Mouse (Mus musculus) cerebellum, postnatal 4 days (tissue): ENCODE results near the gene Clmp.
"Not testable (repeated sequence)": the region's sequence is repeated elsewhere in the genome, so short reads cannot be mapped to it uniquely, and the experiment has no call there.

Source experiments
- DNase-seq, 2 experiments: peaks; one replicate each; pipeline ENCODE4 v3.0.0; 2022; ENCODE audit warnings: low spot score in 2 of 2, mixed read lengths in 1 of 2

Gene Clmp

GRCm38 (mm10) chr9:40730701-40731590 is 45.2 kb downstream of the Clmp start:
- peak; percentile 24 to 56 for DNase-seq

DNA sequence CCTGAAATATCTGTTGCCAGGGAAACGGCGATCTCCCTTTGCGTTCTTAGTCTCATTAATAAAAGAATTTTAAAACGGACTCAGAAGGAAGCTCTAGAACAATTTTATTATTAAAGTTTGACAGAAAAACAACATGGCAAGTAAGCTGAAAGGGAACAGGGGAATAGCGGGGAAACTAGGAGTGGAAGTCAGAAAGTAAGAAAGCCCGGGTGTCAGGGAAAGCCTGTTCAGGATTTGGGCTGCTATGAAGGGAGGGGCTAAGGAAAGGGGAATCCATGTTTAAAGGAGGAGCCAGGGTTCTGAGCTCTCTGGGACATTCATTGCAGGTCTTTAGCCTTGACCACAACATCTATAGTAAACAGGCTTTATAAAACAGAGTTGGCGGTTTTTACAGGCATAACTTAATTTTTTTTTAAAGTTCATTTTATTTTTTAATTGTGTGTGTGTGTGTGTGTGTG is 45.9 kb downstream of the Clmp start:
- DNase-seq, result no peak

DNA sequence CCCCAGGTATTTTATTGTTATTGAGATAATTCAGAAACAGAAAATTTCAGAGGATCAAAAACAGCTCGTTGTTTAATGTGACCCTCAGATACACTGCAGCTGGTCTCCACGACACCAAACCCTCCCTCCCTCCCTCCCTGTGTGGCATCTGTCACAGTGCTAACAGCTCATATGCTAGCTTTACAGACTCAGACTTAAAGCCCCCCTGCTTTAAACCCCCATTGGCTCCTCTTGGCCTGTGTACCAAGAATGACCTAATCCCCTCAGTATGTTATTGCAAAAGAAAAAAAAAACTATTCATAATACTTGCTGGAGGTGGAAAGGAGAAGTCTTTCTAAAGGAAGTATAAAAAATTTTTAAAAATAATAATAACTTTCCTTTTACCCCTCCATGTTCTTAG is 46.5 kb downstream of the Clmp start:
- DNase-seq, result no peak

GRCm38 (mm10) chr9:40737117-40737516 is 51.4 kb downstream of the Clmp start:
- no peak for DNase-seq

DNA sequence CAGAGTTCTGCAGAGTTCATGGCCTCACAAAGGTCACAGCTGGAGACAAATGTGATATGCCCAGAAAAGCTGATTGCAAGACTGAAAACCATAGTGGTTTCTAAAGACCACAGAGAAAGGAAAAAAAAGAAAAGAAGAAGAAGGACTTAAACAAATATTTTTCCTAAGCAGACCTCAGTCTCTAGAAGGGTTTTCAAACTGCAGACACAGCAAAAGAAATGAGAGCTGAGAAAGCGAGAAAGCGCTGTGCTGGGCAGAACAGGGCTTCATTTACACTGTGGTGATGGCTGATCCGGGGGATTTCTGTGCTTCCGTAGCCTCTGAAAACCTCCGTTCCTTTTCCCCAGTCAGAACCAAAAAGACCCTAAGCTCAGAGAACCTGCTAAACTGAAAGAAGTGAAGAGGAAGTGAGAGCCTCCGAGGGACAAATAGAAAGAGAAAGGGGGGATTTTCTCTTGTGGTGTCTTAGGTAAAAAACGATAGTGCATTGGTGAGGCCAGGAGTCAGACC is 57.8 kb downstream of the Clmp start:
- no peak for DNase-seq

DNA sequence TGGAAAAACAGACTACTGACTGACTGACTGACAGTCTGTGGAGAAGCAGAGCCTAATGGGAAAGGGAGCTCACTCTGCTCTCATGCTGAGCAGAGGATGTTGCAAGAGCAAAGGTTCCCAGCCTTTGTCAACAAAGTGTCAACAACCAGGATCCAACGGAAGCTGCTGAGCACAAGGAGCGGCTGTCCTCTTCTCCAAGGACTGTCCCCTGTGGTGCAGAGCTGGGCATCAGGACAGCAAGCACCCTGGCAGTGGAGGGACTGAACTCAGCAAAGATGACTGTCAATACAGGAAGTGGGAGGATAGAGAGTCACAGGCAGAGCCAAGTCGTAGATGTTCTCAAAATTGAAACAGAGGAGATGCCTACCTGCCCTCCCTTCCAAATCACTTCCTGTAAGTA is 58.5 kb downstream of the Clmp start:
- DNase-seq, result no peak

GRCm38 (mm10) chr9:40746796-40747195 is 61.0 kb downstream of the Clmp start:
- DNase-seq, result no peak

- DNase-seq, result no peak
Observed at GRCm38 (mm10) chr9:40747249-40747648, 61.5 kb downstream of the Clmp start.

GRCm38 (mm10) chr9:40749832-40750620 is 64.3 kb downstream of the Clmp start:
- DNase-seq, result peak in 1 of 2 experiments; percentile 22

- no peak for DNase-seq
Observed at GRCm38 (mm10) chr9:40751749-40752148, 66.0 kb downstream of the Clmp start.

DNA sequence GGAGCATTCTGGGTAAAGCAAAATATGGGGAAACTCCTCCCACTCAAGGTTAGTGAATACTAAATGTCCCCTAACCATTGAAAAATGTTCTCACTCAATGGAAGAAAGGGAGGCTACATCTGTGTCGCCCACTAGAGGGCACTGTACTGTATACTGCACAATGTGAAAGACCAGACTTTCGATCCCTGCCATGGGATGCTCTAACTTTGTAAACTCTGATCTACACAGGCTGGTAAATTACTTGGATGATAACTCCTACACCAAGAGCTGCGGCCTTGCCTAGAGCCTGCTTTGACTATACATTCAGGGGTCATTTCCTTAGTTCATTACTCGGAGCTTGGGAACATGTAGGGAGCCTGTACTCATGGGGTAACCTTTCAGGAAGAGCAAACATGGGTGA is 70.6 kb downstream of the Clmp start:
- DNase-seq, result peak; percentile 30 to 52

- peak in 1 of 2 experiments; percentile 52 for DNase-seq
Observed at GRCm38 (mm10) chr9:40757105-40757626, 71.4 kb downstream of the Clmp start.

DNA sequence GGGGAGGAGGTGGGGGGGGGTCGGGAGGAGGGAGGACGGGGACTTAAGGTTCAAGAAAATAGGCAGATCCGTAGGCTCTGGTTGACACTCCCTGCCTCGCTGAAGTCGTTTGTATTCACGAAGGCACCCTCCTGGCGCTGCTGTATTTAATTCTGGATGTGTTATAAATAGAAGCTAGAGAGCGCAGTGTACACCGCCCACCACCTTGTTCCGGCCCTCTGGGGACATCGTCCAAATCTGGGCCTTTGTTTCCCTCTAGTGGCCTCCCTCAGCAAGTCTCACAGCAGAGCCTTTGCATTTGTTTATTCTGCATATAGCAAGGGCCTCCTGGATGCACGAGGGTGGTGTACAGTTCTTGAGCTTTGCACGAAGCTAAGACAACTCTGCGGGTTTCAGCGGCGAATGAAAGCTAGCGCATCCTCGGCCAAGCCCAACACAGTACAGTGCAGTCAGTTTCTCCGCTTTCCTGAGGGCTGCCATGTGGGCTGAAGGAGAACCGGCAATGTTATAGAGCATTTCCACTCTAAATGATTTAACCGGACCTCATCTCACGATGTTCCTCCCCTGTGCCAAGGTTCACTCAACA is 72.0 kb downstream of the Clmp start:
- DNase-seq, result peak; percentile 60 to 73

DNA sequence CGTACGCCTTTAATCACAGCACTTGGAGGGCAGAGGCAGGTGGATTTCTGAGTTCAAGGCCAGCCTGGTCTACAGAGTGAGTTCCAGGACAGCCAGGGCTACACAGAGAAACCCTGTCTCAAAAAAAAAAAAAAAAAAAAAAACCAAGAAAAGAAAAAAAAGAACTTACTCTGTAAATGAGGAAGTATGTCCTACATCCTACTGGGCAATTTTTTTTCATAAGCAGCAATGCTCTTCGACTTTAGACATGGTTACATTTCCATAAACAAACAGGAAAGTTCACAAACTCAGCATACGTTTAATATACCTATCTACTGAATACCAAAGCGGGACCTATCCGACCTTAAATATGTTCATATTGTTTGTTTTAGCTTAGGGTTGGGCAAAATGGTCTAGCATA is 76.6 kb downstream of the Clmp start:
- DNase-seq, result no peak

DNA sequence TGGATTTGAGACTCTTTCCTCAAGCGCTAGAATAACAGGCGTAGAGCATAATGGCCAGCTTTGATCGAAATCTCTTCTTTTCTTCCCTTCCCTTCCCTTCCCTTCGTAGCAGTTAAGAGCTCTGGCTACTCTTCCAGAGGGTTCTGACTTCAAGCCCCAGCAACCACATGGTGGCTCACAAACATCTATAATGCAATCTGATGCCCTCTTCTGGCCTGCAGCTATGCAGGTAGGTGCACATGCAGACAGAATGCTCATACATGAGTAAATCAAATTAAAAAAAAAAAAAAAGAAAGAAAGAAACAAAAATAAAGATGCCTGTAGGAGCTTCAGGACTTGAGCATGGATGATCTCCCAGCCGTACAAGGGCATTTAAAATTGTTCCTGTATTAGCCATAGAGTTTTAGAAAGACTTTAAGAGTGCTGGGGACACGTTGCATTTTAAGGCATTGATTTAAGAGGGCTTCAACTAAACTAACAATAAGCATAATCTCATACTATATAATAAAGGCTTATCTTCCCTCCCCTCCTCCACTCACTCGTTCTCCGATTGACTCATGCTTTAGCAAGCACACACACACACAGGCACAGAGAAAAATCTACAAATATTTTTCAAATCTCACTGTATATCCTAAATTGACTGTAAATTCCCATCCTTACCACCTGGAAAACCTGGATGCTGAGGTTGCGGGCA is 79.3 kb downstream of the Clmp start:
- no peak for DNase-seq

DNA sequence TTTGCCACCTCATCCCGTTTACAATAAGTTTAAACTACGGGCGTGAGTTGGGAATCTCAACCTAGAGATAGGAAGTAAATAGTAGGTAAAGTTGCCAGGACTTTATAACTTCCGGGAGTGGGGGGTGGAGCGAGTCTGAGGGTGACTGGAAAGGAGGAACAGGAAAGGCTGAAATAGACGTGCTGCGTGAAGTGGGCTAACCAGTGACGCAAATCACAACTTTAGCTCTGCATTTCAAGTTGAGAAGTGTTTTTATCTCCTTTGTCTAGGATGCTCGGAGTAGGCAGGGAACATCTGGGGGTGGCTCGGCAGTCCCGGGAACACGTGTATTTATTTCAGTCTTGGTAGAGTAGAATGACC is 79.8 kb downstream of the Clmp start:
- no peak for DNase-seq

DNA sequence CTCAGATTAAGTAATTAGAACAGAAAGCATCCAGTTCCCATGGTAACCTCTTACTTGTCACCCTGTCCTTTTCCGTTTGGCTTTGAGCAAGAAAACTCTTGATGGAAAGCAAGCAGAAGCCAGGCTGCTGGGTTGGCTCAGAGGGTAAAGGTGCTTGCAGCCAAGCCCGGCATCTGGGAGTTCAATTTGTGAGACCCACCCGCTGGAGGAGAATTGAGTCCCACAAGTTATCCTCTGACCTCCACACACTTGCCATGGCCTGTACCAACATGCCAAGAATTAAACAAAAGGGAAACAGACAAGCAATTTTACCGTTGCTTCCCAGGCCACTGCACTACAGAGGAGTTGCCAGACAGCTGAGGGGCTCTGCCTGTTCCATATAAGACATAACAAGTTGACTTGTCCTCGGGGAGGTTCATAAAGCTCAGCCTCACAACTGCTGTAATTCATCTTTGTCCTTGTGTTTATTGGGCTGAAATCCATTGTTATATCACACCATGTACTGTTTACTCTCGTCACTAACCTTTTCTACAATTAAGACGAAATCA is 80.4 kb downstream of the Clmp start:
- DNase-seq, result no peak

- DNase-seq, result no peak
Observed at GRCm38 (mm10) chr9:40767946-40768345, 82.2 kb downstream of the Clmp start.

DNA sequence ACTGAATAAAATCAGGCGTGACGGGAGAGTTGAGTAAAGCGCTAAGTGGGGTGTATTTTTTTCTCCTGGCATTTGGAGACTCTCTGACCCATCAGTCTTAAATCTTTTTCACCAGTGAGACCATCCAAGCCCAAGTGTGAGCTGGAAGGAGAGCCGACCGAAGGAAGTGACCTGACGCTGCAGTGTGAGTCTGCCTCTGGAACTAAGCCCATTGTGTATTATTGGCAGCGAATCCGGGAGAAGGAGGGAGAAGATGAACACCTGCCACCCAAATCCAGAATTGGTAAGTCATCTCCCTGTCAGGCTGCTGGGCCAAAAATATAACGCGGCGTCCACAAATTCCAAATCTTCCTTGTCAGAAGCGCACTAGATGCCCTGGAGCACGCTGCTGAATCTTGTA is 86.5 kb downstream of the Clmp start:
- peak in 1 of 2 experiments; percentile 30 for DNase-seq

DNA sequence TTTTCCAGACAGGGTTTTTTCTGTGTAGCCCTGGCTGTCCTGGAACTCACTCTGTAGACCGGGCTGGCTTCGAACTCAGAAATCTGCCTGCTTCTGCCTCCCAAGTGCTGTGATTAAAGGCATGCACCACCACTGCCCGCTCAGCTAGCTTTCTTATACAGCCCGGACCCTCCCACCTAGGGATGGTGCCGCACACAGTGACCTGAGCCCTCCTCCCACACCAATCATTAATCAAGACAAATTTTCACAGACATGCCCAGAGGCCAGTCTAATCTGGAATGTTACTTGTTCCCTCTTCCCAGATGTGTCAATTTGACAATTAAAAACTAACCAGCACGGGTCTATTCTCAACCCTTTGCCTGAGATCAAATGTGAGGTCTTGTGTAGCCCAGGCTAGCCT is 87.4 kb downstream of the Clmp start:
- not testable (repeated sequence) for DNase-seq

- DNase-seq, result no peak
Observed at GRCm38 (mm10) chr9:40773869-40774268, 88.1 kb downstream of the Clmp start.
